Mouse (Mus musculus) C2C12 (cell line): Measurements from ENCODE around the gene Qrich1.

ENCODE experiments used
- CEBPB ChIP-seq: IDR thresholded peaks from one replicate; pipeline ENCODE4 v1.6.1; 2011; ENCODE audit warnings: low read depth, mild to moderate bottlenecking, control low read depth, moderate library complexity
- CTCF ChIP-seq: IDR thresholded peaks from one replicate; pipeline ENCODE4 v1.5.1; 2011; ENCODE audit not compliant: control insufficient read depth, insufficient read depth, insufficient read length
- USF1 ChIP-seq: IDR thresholded peaks from one replicate; pipeline ENCODE4 v1.6.1; 2011; ENCODE audit warnings: low read depth, mild to moderate bottlenecking, control low read depth, moderate library complexity

DNA sequence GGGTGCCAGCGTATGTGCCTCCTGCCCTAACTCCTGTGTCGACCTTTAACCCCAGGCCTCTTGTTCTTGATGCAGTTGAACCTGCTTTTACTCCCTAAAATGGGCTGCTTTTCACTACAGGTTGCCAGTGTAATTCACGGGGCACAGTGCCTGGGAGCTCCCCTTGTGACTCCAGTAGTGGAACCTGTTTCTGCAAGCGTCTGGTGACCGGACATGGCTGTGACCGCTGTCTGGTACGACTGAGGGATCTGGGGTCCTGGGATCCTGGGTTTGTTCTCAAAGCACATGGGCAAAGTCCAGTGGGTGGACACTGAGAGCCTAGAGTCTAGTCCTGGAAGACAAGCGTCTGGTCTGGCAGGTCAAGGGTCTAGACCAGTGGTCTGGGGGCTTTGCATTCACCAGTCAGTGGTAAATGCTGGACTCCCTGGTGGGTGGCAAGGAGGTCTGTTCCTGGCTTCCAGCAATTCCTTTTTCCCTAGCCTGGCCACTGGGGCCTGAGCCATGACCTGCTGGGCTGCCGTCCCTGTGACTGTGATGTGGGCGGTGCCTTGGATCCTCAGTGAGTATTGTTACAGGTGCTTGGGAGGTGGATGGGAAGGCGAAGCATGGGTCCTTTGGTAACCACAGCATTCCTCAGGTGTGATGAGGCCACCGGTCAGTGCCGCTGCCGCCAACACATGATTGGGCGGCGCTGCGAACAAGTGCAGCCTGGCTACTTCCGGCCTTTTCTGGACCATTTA lies 33.4 kb upstream of the Qrich1 start:
- no peak for TF ChIP-seq CTCF
- TF ChIP-seq USF1, result no peak
- no peak for TF ChIP-seq CEBPB
